Mouse (Mus musculus): ENCODE measurements around the gene Cdk17.

DNA sequence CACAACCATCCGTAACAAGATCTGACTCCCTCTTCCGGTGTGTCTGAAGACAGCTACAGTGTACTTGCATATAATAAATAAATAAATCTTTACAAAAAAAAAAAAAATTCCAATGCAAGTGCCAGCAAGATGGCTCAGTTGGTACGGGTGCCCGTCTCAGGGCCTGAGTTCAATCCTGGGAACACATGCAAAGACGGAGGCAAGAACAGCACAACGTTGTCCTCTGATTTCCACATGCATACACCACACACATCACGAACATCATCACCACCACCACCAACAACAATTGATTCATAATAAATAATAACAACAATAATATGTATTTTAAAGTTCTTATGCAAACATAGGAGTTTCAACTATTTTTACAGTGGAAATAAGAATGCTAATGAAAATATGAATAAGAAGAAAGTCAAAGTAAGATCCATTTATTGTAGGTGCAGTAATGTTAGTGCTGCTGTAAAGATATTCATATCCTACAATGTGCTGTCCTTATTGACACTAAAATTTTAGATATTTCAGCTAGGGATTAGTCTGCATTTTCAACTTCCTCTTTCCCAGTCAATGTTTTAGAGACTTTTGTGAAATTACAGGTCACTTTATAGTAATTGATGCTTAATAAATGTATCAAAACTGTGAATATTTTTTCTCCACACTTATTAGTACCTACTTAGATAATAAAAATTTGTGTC lies 2.4 kb downstream of the Cdk17 start:
- no peak for TF ChIP-seq CTCF (IDR thresholded peaks at IDR 0.05; ENCODE audit: insufficient read depth, low read length)
- TF ChIP-seq POLR2A (IDR thresholded peaks at IDR 0.05; ENCODE audit: borderline replicate concordance, extremely low read depth, low read depth, low read length) = no peak

All from lung, adult 2 months (tissue).